15 mouse cellular contexts compared by ENCODE assay signal in genomic region chr11:58970831-58971530, GRCm38 (mm10). TPM values are rescaled to one million over a fixed set of nuclear protein-coding genes. Genes with fewer than 3 reads are reported as not detected.
DNase-seq lines count a peak whose midpoint lies in the region; ATAC-seq and TF ChIP-seq lines count a peak whose summit lies in the region.
"Had no signal": no experiment of that assay in that cellular context is flagged by ENCODE, and none has a peak within 500 bp of the region (broad histone marks: within the 10 kb centered on the region; RNA-seq: fewer than 3 reads in every experiment).

No protein-coding gene starts in this region.

- no peak overlapping the region for H3K27ac ChIP-seq in forebrain, embryonic 11.5 days (ENCODE audit: low read depth, low read length)
- no peak overlapping the region for H3K27ac ChIP-seq in forebrain, embryonic 15.5 days (replicated peaks)
- peak overlapping the region; percentile 85 for H3K27ac ChIP-seq in kidney, embryonic 15.5 days
- no peak overlapping the region for H3K27ac ChIP-seq in lung, postnatal 0 days (ENCODE audit: low read length)
- no peak overlapping the region for H3K27ac ChIP-seq in embryonic facial prominence, embryonic 14.5 days (replicated peaks; ENCODE audit: low read depth, low read length)

- no peak for TF ChIP-seq EP300 in lung, postnatal 0 days (IDR thresholded peaks at IDR 0.05)

- DNase-seq in forebrain, embryonic 11.5 days (ENCODE audit: low spot score): peak; percentile 50
- no peak for DNase-seq in kidney, adult 11 months
- DNase-seq in lung, postnatal 0 days (ENCODE audit: low spot score): no peak
- DNase-seq in lung, adult 18-20 months: no peak
- no peak for DNase-seq in embryonic facial prominence, embryonic 14.5 days (ENCODE audit: low spot score)
- no peak for DNase-seq in right cerebral cortex, postnatal 14 days
- DNase-seq: cerebellum, adult 9-10 months; kidney, adult 18-20 months; layer of hippocampus, adult 9-11 months; lung, adult 2 months; spleen, adult 18-20 months; thymus, postnatal 36 days had no signal

- TF ChIP-seq CTCF in lung, postnatal 0 days (IDR thresholded peaks at IDR 0.05): 0 out of 2 replicates have a peak, but pooled peaks have one; percentile 11

- no peak for ATAC-seq in forebrain, embryonic 11.5 days (replicated peaks; ENCODE audit: low FRiP score)
- no peak for ATAC-seq in forebrain, embryonic 15.5 days (replicated peaks)
- ATAC-seq in kidney, embryonic 15.5 days (replicated peaks; ENCODE audit: low FRiP score): no peak
- no peak for ATAC-seq in lung, postnatal 0 days
- 0 out of 2 replicates have a peak, but pooled peaks have one; percentile 15 for ATAC-seq in embryonic facial prominence, embryonic 14.5 days (ENCODE audit: low read depth)

- no peaks in the 10 kb centered on the region for H3K4me1 ChIP-seq in forebrain, embryonic 11.5 days (replicated peaks; ENCODE audit: control insufficient read depth, insufficient read depth, low read length)
- peaks cover 8% of the 10 kb centered on the region for H3K4me1 ChIP-seq in forebrain, embryonic 15.5 days
- peaks cover 40% of the 10 kb centered on the region for H3K4me1 ChIP-seq in kidney, embryonic 15.5 days
- peaks cover 8% of the 10 kb centered on the region for H3K4me1 ChIP-seq in lung, postnatal 0 days (ENCODE audit: insufficient read depth, low read depth, low read length)
- H3K4me1 ChIP-seq in embryonic facial prominence, embryonic 14.5 days (ENCODE audit: control insufficient read depth, insufficient read depth, low read length): no peaks in the 10 kb centered on the region

- no peaks in the 10 kb centered on the region for H3K36me3 ChIP-seq in forebrain, embryonic 11.5 days (ENCODE audit: control insufficient read depth, insufficient read depth, low read length)
- peaks cover 13% of the 10 kb centered on the region; the same call in 1 of the 2 replicates for H3K36me3 ChIP-seq in forebrain, embryonic 15.5 days
- peaks cover 21% of the 10 kb centered on the region for H3K36me3 ChIP-seq in kidney, embryonic 15.5 days
- H3K36me3 ChIP-seq in lung, postnatal 0 days (ENCODE audit: insufficient read depth, low read length): no peaks in the 10 kb centered on the region
- peaks cover 35% of the 10 kb centered on the region; the same call in 1 of the 2 replicates for H3K36me3 ChIP-seq in embryonic facial prominence, embryonic 14.5 days (ENCODE audit: control insufficient read depth, insufficient read depth, low read length)

- no peaks in the 10 kb centered on the region for H3K9me3 ChIP-seq in forebrain, embryonic 11.5 days (ENCODE audit: control insufficient read depth, low read length)
- H3K9me3 ChIP-seq in forebrain, embryonic 15.5 days: no peaks in the 10 kb centered on the region
- no peaks in the 10 kb centered on the region for H3K9me3 ChIP-seq in kidney, embryonic 15.5 days (replicated peaks)
- H3K9me3 ChIP-seq in lung, postnatal 0 days (ENCODE audit: low read length): no peaks in the 10 kb centered on the region
- H3K9me3 ChIP-seq in embryonic facial prominence, embryonic 14.5 days (ENCODE audit: control insufficient read depth, low read length): no peaks in the 10 kb centered on the region

- no peak overlapping the region for H3K4me2 ChIP-seq in forebrain, embryonic 11.5 days (ENCODE audit: low read depth, low read length, severe bottlenecking)
- H3K4me2 ChIP-seq in forebrain, embryonic 15.5 days (replicated peaks): no peak overlapping the region
- no peak overlapping the region for H3K4me2 ChIP-seq in kidney, embryonic 15.5 days
- H3K4me2 ChIP-seq in lung, postnatal 0 days (replicated peaks; ENCODE audit: low read depth, low read length): no peak overlapping the region
- H3K4me2 ChIP-seq in embryonic facial prominence, embryonic 14.5 days (ENCODE audit: low read depth, low read length): no peak overlapping the region
- H3K4me2 ChIP-seq: heart, embryonic 11.5 days had no signal

- no peaks in the 10 kb centered on the region for H3K27me3 ChIP-seq in forebrain, embryonic 11.5 days (ENCODE audit: control insufficient read depth, insufficient read depth, low read length)
- no peaks in the 10 kb centered on the region for H3K27me3 ChIP-seq in forebrain, embryonic 15.5 days
- no peaks in the 10 kb centered on the region for H3K27me3 ChIP-seq in kidney, embryonic 15.5 days
- no peaks in the 10 kb centered on the region for H3K27me3 ChIP-seq in lung, postnatal 0 days (replicated peaks; ENCODE audit: insufficient read depth, low read length)
- H3K27me3 ChIP-seq in embryonic facial prominence, embryonic 14.5 days (replicated peaks; ENCODE audit: control insufficient read depth, insufficient read depth, low read length): no peaks in the 10 kb centered on the region

- H3K9ac ChIP-seq in forebrain, embryonic 11.5 days (ENCODE audit: low read length): no peak overlapping the region
- H3K9ac ChIP-seq in forebrain, embryonic 15.5 days (replicated peaks): no peak overlapping the region
- H3K9ac ChIP-seq in kidney, embryonic 15.5 days: no peak overlapping the region
- H3K9ac ChIP-seq in lung, postnatal 0 days (replicated peaks; ENCODE audit: low read depth): no peak overlapping the region
- H3K9ac ChIP-seq in embryonic facial prominence, embryonic 14.5 days (ENCODE audit: low read depth, low read length): no peak overlapping the region

- 92% methylated on average over 21 of the region's 21 CpGs for WGBS in forebrain, embryonic 11.5 days
- WGBS in forebrain, embryonic 15.5 days: 96% methylated on average over 21 of the region's 21 CpGs
- 89% methylated on average over 21 of the region's 21 CpGs for WGBS in kidney, embryonic 15.5 days
- WGBS in lung, postnatal 0 days: 82% methylated on average over 21 of the region's 21 CpGs
- WGBS in embryonic facial prominence, embryonic 14.5 days: 88% methylated on average over 21 of the region's 21 CpGs

- no peak overlapping the region for H3K4me3 ChIP-seq in forebrain, embryonic 11.5 days (ENCODE audit: low read depth, low read length)
- H3K4me3 ChIP-seq in forebrain, embryonic 15.5 days: no peak overlapping the region
- no peak overlapping the region for H3K4me3 ChIP-seq in kidney, embryonic 15.5 days (replicated peaks)
- H3K4me3 ChIP-seq in lung, postnatal 0 days (ENCODE audit: low read depth, low read length): no peak overlapping the region
- no peak overlapping the region for H3K4me3 ChIP-seq in embryonic facial prominence, embryonic 14.5 days (ENCODE audit: low read depth, low read length)

RNA-seq across cellular contexts. Expression of gene Trim11, which starts 6.9 kb away (rescaled TPM):
- 17.3 and 20.5 TPM in 2 replicates for polyA plus RNA-seq in forebrain, embryonic 11.5 days (2014; fragmentation: Nextera tagmentation; extraction: Ambion mirVana)
- 22.6 and 24.8 TPM in 2 replicates for polyA plus RNA-seq in forebrain, embryonic 15.5 days (2015; fragmentation: Nextera tagmentation; extraction: Ambion mirVana)
- polyA plus RNA-seq in kidney, embryonic 15.5 days (2015; fragmentation: Nextera tagmentation; extraction: Ambion mirVana): 20.0 and 20.6 TPM in 2 replicates
- polyA plus RNA-seq in lung, postnatal 0 days (2015; fragmentation: Nextera tagmentation; extraction: Ambion mirVana): 19.1 and 20.2 TPM in 2 replicates
- 19.2 and 23.0 TPM in 2 replicates for polyA plus RNA-seq in embryonic facial prominence, embryonic 14.5 days (2014; fragmentation: Nextera tagmentation; extraction: Ambion mirVana)

RNA-seq across cellular contexts. Expression of gene Hist3h2a, which starts 16.5 kb away (rescaled TPM):
- polyA plus RNA-seq in forebrain, embryonic 11.5 days (2014; fragmentation: Nextera tagmentation; extraction: Ambion mirVana): 52.9 and 54.1 TPM in 2 replicates
- polyA plus RNA-seq in forebrain, embryonic 15.5 days (2015; fragmentation: Nextera tagmentation; extraction: Ambion mirVana): 155 and 160 TPM in 2 replicates
- polyA plus RNA-seq in kidney, embryonic 15.5 days (2015; fragmentation: Nextera tagmentation; extraction: Ambion mirVana): 36.4 and 40.3 TPM in 2 replicates
- polyA plus RNA-seq in lung, postnatal 0 days (2015; fragmentation: Nextera tagmentation; extraction: Ambion mirVana): 21.6 and 28.6 TPM in 2 replicates
- 27.6 and 29.7 TPM in 2 replicates for polyA plus RNA-seq in embryonic facial prominence, embryonic 14.5 days (2014; fragmentation: Nextera tagmentation; extraction: Ambion mirVana)

RNA-seq across cellular contexts. Expression of gene Trim17, which starts 16.5 kb away (rescaled TPM):
- 0.21 and 0.75 TPM in 2 replicates for polyA plus RNA-seq in forebrain, embryonic 11.5 days (2014; fragmentation: Nextera tagmentation; extraction: Ambion mirVana)
- 1.9 and 2.7 TPM in 2 replicates for polyA plus RNA-seq in forebrain, embryonic 15.5 days (2015; fragmentation: Nextera tagmentation; extraction: Ambion mirVana)
- polyA plus RNA-seq in kidney, embryonic 15.5 days (2015; fragmentation: Nextera tagmentation; extraction: Ambion mirVana): 0.58 and 0.71 TPM in 2 replicates
- polyA plus RNA-seq in lung, postnatal 0 days (2015; fragmentation: Nextera tagmentation; extraction: Ambion mirVana): 0.62 and 0.83 TPM in 2 replicates
- polyA plus RNA-seq in embryonic facial prominence, embryonic 14.5 days (2014; fragmentation: Nextera tagmentation; extraction: Ambion mirVana): 0.41 and 0.51 TPM in 2 replicates

RNA-seq across cellular contexts. Expression of gene Hist3h2ba, which starts 22.3 kb away (rescaled TPM):
- polyA plus RNA-seq in forebrain, embryonic 11.5 days (2014; fragmentation: Nextera tagmentation; extraction: Ambion mirVana): 84.9 and 93.6 TPM in 2 replicates
- polyA plus RNA-seq in forebrain, embryonic 15.5 days (2015; fragmentation: Nextera tagmentation; extraction: Ambion mirVana): 355 and 373 TPM in 2 replicates
- polyA plus RNA-seq in kidney, embryonic 15.5 days (2015; fragmentation: Nextera tagmentation; extraction: Ambion mirVana): 81.6 and 82.0 TPM in 2 replicates
- 2.6 TPM in 2 replicates for polyA plus RNA-seq in lung, postnatal 0 days (2015; fragmentation: Nextera tagmentation; extraction: Ambion mirVana)
- polyA plus RNA-seq in embryonic facial prominence, embryonic 14.5 days (2014; fragmentation: Nextera tagmentation; extraction: Ambion mirVana): 14.9 and 20.8 TPM in 2 replicates

RNA-seq across cellular contexts. Expression of gene Rnf187, which starts 32.3 kb away (rescaled TPM):
- 386 and 426 TPM in 2 replicates for polyA plus RNA-seq in forebrain, embryonic 11.5 days (2014; fragmentation: Nextera tagmentation; extraction: Ambion mirVana)
- polyA plus RNA-seq in forebrain, embryonic 15.5 days (2015; fragmentation: Nextera tagmentation; extraction: Ambion mirVana): 508 and 517 TPM in 2 replicates
- polyA plus RNA-seq in kidney, embryonic 15.5 days (2015; fragmentation: Nextera tagmentation; extraction: Ambion mirVana): 243 and 247 TPM in 2 replicates
- 168 and 169 TPM in 2 replicates for polyA plus RNA-seq in lung, postnatal 0 days (2015; fragmentation: Nextera tagmentation; extraction: Ambion mirVana)
- polyA plus RNA-seq in embryonic facial prominence, embryonic 14.5 days (2014; fragmentation: Nextera tagmentation; extraction: Ambion mirVana): 256 and 271 TPM in 2 replicates
